7 mouse cellular contexts compared by ENCODE assay signal in the genomic region with DNA sequence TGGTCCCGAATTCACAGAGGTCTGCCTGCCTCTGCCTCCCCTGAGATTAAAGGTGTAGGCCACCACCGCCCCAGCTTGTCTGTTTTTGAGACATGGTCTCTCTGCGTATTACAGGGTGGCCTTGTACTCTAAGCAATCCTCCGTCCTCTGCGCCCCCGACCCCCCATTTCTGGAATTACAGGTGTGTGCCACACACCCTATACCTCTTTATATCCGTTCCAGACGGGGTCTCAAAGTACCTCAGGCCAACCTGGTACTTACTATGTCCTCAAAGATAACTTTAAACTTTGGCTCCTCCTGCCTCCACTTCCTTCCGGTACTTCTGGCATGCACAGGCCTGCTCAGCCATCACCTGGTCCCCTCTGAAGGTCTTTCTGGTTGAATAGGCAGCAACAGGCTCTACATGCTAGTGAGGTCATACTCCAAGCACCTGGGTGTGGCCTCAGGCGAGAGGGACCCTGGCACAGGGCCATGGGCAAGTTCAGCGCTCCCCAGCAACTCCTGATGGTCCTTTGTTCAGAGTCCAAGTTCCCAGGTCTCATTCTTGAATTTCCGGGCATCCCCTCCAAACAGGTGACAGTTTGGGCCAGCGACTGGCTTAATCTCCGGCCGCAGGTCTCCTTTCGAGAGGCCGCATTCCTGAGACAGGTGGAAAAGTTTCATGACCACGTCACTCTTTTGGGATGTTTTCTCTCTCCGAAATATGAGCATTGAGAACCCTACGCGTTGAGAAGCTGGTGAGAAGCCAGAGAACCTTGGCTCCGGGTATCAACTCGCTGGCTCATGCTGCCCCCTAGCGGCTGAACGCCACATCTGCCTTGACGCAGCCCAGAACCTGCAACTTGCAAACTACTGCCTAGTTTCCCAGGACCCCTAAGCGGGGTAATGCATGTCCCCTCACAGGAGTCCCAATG. TPM values are rescaled to one million over a fixed set of nuclear protein-coding genes. Genes with fewer than 3 reads are reported as not detected.
DNase-seq lines count a peak whose midpoint lies in the region; ATAC-seq and TF ChIP-seq lines count a peak whose summit lies in the region.

No protein-coding gene starts in this region.

- no peak overlapping the region for H3K9ac ChIP-seq in intestine, postnatal 0 days (ENCODE audit: low read depth, low read length)
- no peak overlapping the region for H3K9ac ChIP-seq in midbrain, embryonic 14.5 days (replicated peaks; ENCODE audit: low read length)

- DNase-seq in adrenal gland, adult 2 months, result peak; percentile 90
- peak; percentile 89 for DNase-seq in embryo, embryonic 10 days (ENCODE audit: low spot score)
- peak; percentile 77 to 85 for DNase-seq in gastrocnemius, postnatal 36 days
- peak; percentile 69 to 80 for DNase-seq in left cerebral cortex, postnatal 36 days (ENCODE audit: low spot score in 2 of 2)
- peak; percentile 92 for DNase-seq in midbrain, embryonic 14.5 days
- DNase-seq in spleen, adult 12 weeks (ENCODE audit: low spot score), result peak; percentile 69

- TF ChIP-seq CTCF in intestine, postnatal 0 days (IDR thresholded peaks at IDR 0.05; ENCODE audit: low read depth), result peak; percentile 96

- H3K27me3 ChIP-seq in intestine, postnatal 0 days (replicated peaks; ENCODE audit: control insufficient read depth, insufficient read depth, low read length), result no peaks in the 10 kb centered on the region
- no peaks in the 10 kb centered on the region for H3K27me3 ChIP-seq in midbrain, embryonic 14.5 days (ENCODE audit: control insufficient read depth, insufficient read depth, low read length)

- ATAC-seq in intestine, postnatal 0 days, result peak; percentile 48
- peak; percentile 62; the same call in 1 of the 2 replicates for ATAC-seq in midbrain, embryonic 14.5 days (ENCODE audit: low FRiP score, low TSS enrichment)

- 0 out of 2 replicates have a peak overlapping the region, but pooled peaks have one; percentile 9 for H3K4me3 ChIP-seq in intestine, postnatal 0 days (ENCODE audit: low read depth, low read length)
- H3K4me3 ChIP-seq in midbrain, embryonic 14.5 days (replicated peaks; ENCODE audit: low read depth, low read length), result no peak overlapping the region

- H3K4me2 ChIP-seq in intestine, postnatal 0 days (replicated peaks; ENCODE audit: low read depth), result peak overlapping the region; percentile 55
- H3K4me2 ChIP-seq in midbrain, embryonic 14.5 days (ENCODE audit: low read length), result no peak overlapping the region

- intact Hi-C loops in gastrocnemius, postnatal 36 days (cut with DNase I), result loop anchor here (2.0 to 5.0 kb wide), 2 partner anchors 170 to 188 kb away; no protein-coding TSS in a partner anchor
- intact Hi-C loops in left cerebral cortex, postnatal 36 days (cut with DNase I), result loop anchor here (2.0 to 5.0 kb wide), 3 partner anchors 170 to 303 kb away; no protein-coding TSS in a partner anchor

- peaks cover 30% of the 10 kb centered on the region; the same call in 1 of the 2 replicates for H3K36me3 ChIP-seq in intestine, postnatal 0 days (ENCODE audit: control insufficient read depth, insufficient read depth)
- H3K36me3 ChIP-seq in midbrain, embryonic 14.5 days (ENCODE audit: control insufficient read depth, insufficient read depth, low read length), result peaks cover 10% of the 10 kb centered on the region; the same call in 1 of the 2 replicates

- WGBS in intestine, postnatal 0 days, result 32% methylated on average over 27 of the region's 27 CpGs
- WGBS in midbrain, embryonic 14.5 days, result 44% methylated on average over 27 of the region's 27 CpGs

- peak overlapping the region; percentile 90 for H3K27ac ChIP-seq in intestine, postnatal 0 days (ENCODE audit: low read depth, low read length)
- no peak overlapping the region for H3K27ac ChIP-seq in midbrain, embryonic 14.5 days (replicated peaks; ENCODE audit: low read depth, low read length)

- H3K4me1 ChIP-seq in intestine, postnatal 0 days (replicated peaks; ENCODE audit: control insufficient read depth, insufficient read depth, low read length), result peaks cover 8% of the 10 kb centered on the region
- H3K4me1 ChIP-seq in midbrain, embryonic 14.5 days (ENCODE audit: control insufficient read depth, insufficient read depth, low read length), result no peaks in the 10 kb centered on the region

- H3K9me3 ChIP-seq in intestine, postnatal 0 days (ENCODE audit: control insufficient read depth), result no peaks in the 10 kb centered on the region
- H3K9me3 ChIP-seq in midbrain, embryonic 14.5 days (ENCODE audit: control insufficient read depth, low read length), result no peaks in the 10 kb centered on the region

RNA-seq across cellular contexts. Expression of a gene that starts 30.9 kb away (rescaled TPM):
- 10 to 100 TPM in 1 of 2 experiments, 1 to 10 TPM in 1; 9.0 to 23.0 TPM for total RNA-seq in adrenal gland, adult 2 months (2021)
- 10.4 and 12.8 TPM in 2 replicates for polyA plus RNA-seq in adrenal gland, adult 2 months (2012; rRNA removed)
- under 1 TPM; 0.64 to 0.84 TPM for total RNA-seq in gastrocnemius, postnatal 36 days (2021)
- 52.8 and 59.2 TPM in 2 replicates for polyA plus RNA-seq in intestine, postnatal 0 days (2015; fragmentation: Nextera tagmentation; extraction: Ambion mirVana)
- 1 to 10 TPM in 1 of 2 experiments, under 1 TPM in 1; 0.68 to 1.2 TPM for total RNA-seq in left cerebral cortex, postnatal 36 days (2021)
- 32.6 and 34.2 TPM in 2 replicates for polyA plus RNA-seq in midbrain, embryonic 14.5 days (2014; fragmentation: Nextera tagmentation; extraction: Ambion mirVana)

RNA-seq across cellular contexts. Expression of a gene that starts 36.6 kb away (rescaled TPM):
- 10 to 100 TPM; 37.8 to 55.3 TPM for total RNA-seq in adrenal gland, adult 2 months (2021)
- 63.9 and 76.4 TPM in 2 replicates for polyA plus RNA-seq in adrenal gland, adult 2 months (2012; rRNA removed)
- 10 to 100 TPM; 17.1 to 21.8 TPM for total RNA-seq in gastrocnemius, postnatal 36 days (2021)
- polyA plus RNA-seq in intestine, postnatal 0 days (2015; fragmentation: Nextera tagmentation; extraction: Ambion mirVana), result 3.2 and 4.0 TPM in 2 replicates
- 10 to 100 TPM; 50.8 to 72.8 TPM for total RNA-seq in left cerebral cortex, postnatal 36 days (2021)
- 17.3 and 23.9 TPM in 2 replicates for polyA plus RNA-seq in midbrain, embryonic 14.5 days (2014; fragmentation: Nextera tagmentation; extraction: Ambion mirVana)

RNA-seq across cellular contexts. Expression of a gene that starts 43.4 kb away (rescaled TPM):
- 1 to 10 TPM in 1 of 2 experiments, under 1 TPM in 1; 0.93 to 1.6 TPM for total RNA-seq in adrenal gland, adult 2 months (2021)
- polyA plus RNA-seq in adrenal gland, adult 2 months (2012; rRNA removed), result 2.8 TPM in 2 replicates
- 1 to 10 TPM in 1 of 2 experiments, under 1 TPM in 1; 0.62 to 1.4 TPM for total RNA-seq in gastrocnemius, postnatal 36 days (2021)
- 42.0 and 45.7 TPM in 2 replicates for polyA plus RNA-seq in intestine, postnatal 0 days (2015; fragmentation: Nextera tagmentation; extraction: Ambion mirVana)
- total RNA-seq in left cerebral cortex, postnatal 36 days (2021), result 1 to 10 TPM in 1 of 2 experiments, under 1 TPM in 1; 0.35 to 1.3 TPM
- polyA plus RNA-seq in midbrain, embryonic 14.5 days (2014; fragmentation: Nextera tagmentation; extraction: Ambion mirVana), result 0.08 and 0.16 TPM in 2 replicates

RNA-seq across cellular contexts. Expression of a gene that starts 48.6 kb away (rescaled TPM):
- 10 to 100 TPM in 1 of 2 experiments, 1 to 10 TPM in 1; 9.2 to 14.2 TPM for total RNA-seq in adrenal gland, adult 2 months (2021)
- polyA plus RNA-seq in adrenal gland, adult 2 months (2012; rRNA removed), result 4.3 and 5.7 TPM in 2 replicates
- total RNA-seq in gastrocnemius, postnatal 36 days (2021), result 10 to 100 TPM; 10.3 to 26.0 TPM
- polyA plus RNA-seq in intestine, postnatal 0 days (2015; fragmentation: Nextera tagmentation; extraction: Ambion mirVana), result 23.8 and 25.7 TPM in 2 replicates
- 1 to 10 TPM; 3.0 to 4.3 TPM for total RNA-seq in left cerebral cortex, postnatal 36 days (2021)
- 0.11 TPM in 1 of 2 replicates, not detected in the other for polyA plus RNA-seq in midbrain, embryonic 14.5 days (2014; fragmentation: Nextera tagmentation; extraction: Ambion mirVana)

Comparison
In these comparisons a context has a peak if more than half of its experiments do, and no peak if none do; other contexts are left out.
1. RNA of a gene that starts 30.9 kb away (total RNA-seq): 9.0 to 23.0 TPM in adrenal gland, adult 2 months; 0.68 to 1.2 TPM in left cerebral cortex, postnatal 36 days and 0.64 to 0.84 TPM in gastrocnemius, postnatal 36 days; every median in the first group is over 4 times any median in the second.
2. Peak in every context shown above with its lines, with median percentiles within 50 percentile points of each other: DNase-seq.